Mouse (Mus musculus) mature B cell (primary cell): ENCODE measurements around the gene Ccr8.
"Not testable (repeated sequence)": the region's sequence is repeated elsewhere in the genome, so short reads cannot be mapped to it uniquely, and the experiment has no call there.

Source experiments
- in situ Hi-C: fragments of 300-500 bp; cut with MboI; formaldehyde crosslinking; loops from 2 replicates; pipeline ENCODE4 v1.14.3; 2019

Gene Ccr8

GRCm38 (mm10) chr9:120091086-120091485 is 828 bp upstream of the Ccr8 start:
- in situ Hi-C loops, result no loop called here

GRCm38 (mm10) chr9:120093701-120094100 is 1.8 kb downstream of the Ccr8 start:
- in situ Hi-C loops, result no loop called here

GRCm38 (mm10) chr9:120095886-120096285 is 4.0 kb downstream of the Ccr8 start:
- in situ Hi-C loops, result no loop called here

GRCm38 (mm10) chr9:120098682-120099081 is 6.8 kb downstream of the Ccr8 start:
- in situ Hi-C loops, result no loop called here

- in situ Hi-C loops, result no loop called here
Measured at GRCm38 (mm10) chr9:120099304-120099703, 7.4 kb downstream of the Ccr8 start.

- in situ Hi-C loops, result no loop called here
Measured at GRCm38 (mm10) chr9:120101165-120101564, 9.3 kb downstream of the Ccr8 start.

GRCm38 (mm10) chr9:120108953-120109352 is 17.0 kb downstream of the Ccr8 start:
- in situ Hi-C loops, result not testable (repeated sequence)

- in situ Hi-C loops, result no loop called here
Measured at GRCm38 (mm10) chr9:120110211-120111018, 18.5 kb downstream of the Ccr8 start, which contains the start of gene Slc25a38. Gene Slc25a38, plus strand, starts transcription at chr9:120110374.

- in situ Hi-C loops, result no loop called here
Measured at GRCm38 (mm10) chr9:120111156-120111945, 19.4 kb downstream of the Ccr8 start.

GRCm38 (mm10) chr9:120112472-120112871 is 20.6 kb downstream of the Ccr8 start:
- in situ Hi-C loops, result no loop called here

GRCm38 (mm10) chr9:120113456-120113855 is 21.5 kb downstream of the Ccr8 start:
- in situ Hi-C loops, result no loop called here

GRCm38 (mm10) chr9:120114051-120114788 is 22.3 kb downstream of the Ccr8 start:
- in situ Hi-C loops, result no loop called here

GRCm38 (mm10) chr9:120114789-120115151 is 22.9 kb downstream of the Ccr8 start:
- in situ Hi-C loops, result no loop called here

- in situ Hi-C loops, result no loop called here
Measured at GRCm38 (mm10) chr9:120115580-120115979, 23.7 kb downstream of the Ccr8 start.

- in situ Hi-C loops, result no loop called here
Measured at GRCm38 (mm10) chr9:120116184-120116624, 24.3 kb downstream of the Ccr8 start.

- in situ Hi-C loops, result no loop called here
Measured at GRCm38 (mm10) chr9:120118212-120118611, 26.3 kb downstream of the Ccr8 start.

- in situ Hi-C loops, result no loop called here
Measured at GRCm38 (mm10) chr9:120120503-120120902, 28.6 kb downstream of the Ccr8 start.

- in situ Hi-C loops, result no loop called here
Measured at GRCm38 (mm10) chr9:120126868-120127267, 35.0 kb downstream of the Ccr8 start.

GRCm38 (mm10) chr9:120127538-120128251 is 35.8 kb downstream of the Ccr8 start, which contains the start of gene Rpsa:
Gene Rpsa, plus strand, starts transcription at chr9:120127689.
- in situ Hi-C loops, result no loop called here

GRCm38 (mm10) chr9:120129276-120129675 is 37.4 kb downstream of the Ccr8 start:
- in situ Hi-C loops, result no loop called here

GRCm38 (mm10) chr9:120131784-120132288 is 39.9 kb downstream of the Ccr8 start:
- in situ Hi-C loops, result no loop called here
